Mouse (Mus musculus): ENCODE results near the gene Rab37. TPM values are rescaled to one million over a fixed set of nuclear protein-coding genes. Genes with fewer than 3 reads are reported as not detected.

Rab37 gene
- polyA plus RNA-seq, 1 experiment from 2014 or later, result 1.3 TPM

DNA sequence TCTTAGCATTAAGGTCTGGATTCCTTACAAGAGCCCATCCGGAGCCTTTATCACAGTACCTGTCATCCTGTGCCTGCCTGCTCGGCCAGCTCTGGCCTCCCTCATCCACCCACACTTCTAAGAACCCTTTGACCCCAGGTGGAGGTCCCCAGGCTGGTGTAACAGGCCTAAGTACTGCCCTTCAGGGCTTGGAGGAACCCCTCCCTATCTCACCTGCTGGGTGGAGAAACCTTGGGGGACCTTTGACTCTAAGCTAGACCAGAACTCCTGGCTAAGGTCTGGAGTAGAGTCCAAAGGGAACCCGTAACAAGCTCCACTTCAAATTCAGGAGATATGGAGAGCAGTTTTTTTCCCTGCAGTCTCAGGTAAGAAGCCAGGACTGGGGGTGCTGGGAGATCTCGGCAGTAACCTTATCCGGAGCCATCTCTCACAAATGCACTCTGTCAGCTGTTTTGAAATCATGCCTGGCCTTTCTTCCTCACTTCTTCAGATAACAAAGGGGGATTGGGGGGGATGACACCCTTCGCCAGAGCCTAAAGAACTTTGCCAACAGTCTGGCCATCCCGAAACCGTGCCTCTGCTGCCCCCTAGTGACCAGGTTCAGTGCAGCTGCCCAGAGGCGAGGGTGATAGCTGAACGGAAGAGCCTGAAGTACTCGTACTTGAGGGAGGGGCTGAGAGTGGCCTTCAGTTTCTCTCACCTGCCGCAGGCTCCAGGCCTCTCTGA, 90.8 kb downstream of the Rab37 start:
- no peaks in the 10 kb centered on the region for H3K36me3 ChIP-seq (ENCODE audit: control insufficient read depth, insufficient read depth, low read length)
- no peak overlapping the region for H3K27ac ChIP-seq (ENCODE audit: low read depth, low read length)
- 18% methylated on average over 12 of the region's 12 CpGs for WGBS (ENCODE audit: insufficient replicate concordance)
- no peaks in the 10 kb centered on the region for H3K9me3 ChIP-seq (replicated peaks; ENCODE audit: control insufficient read depth, low read length)
- no peak overlapping the region for H3K4me3 ChIP-seq (ENCODE audit: low read depth, low read length)
- H3K4me1 ChIP-seq (ENCODE audit: control insufficient read depth, insufficient read depth, low read length), result peaks cover 12% of the 10 kb centered on the region; the same call in 1 of the 2 replicates
- ATAC-seq (replicated peaks; ENCODE audit: insufficient number of reproducible peaks, low FRiP score, low TSS enrichment), result no peak
- no peak overlapping the region for H3K4me2 ChIP-seq
- no peaks in the 10 kb centered on the region; the same call in 1 of the 2 replicates for H3K27me3 ChIP-seq (ENCODE audit: control insufficient read depth, insufficient read depth, low read length)
- H3K9ac ChIP-seq (ENCODE audit: low read depth, low read length), result no peak overlapping the region

- WGBS (ENCODE audit: insufficient replicate concordance), result 29% methylated on average over 4 of the region's 4 CpGs
- Histone ChIP-seq H3K9me3 (replicated peaks; ENCODE audit: control insufficient read depth, low read length) (no peaks in the 10 kb centered on the region), H3K4me1 (ENCODE audit: control insufficient read depth, insufficient read depth, low read length) (0 out of 2 replicates have a peak, but pooled peaks cover 11% of the 10 kb centered on the region), H3K4me2 (no peak overlapping the region), H3K4me3 (ENCODE audit: low read depth, low read length) (no peak overlapping the region), H3K27ac (ENCODE audit: low read depth, low read length) (no peak overlapping the region), H3K36me3 (ENCODE audit: control insufficient read depth, insufficient read depth, low read length) (no peaks in the 10 kb centered on the region; the same call in 1 of the 2 replicates), H3K27me3 (ENCODE audit: control insufficient read depth, insufficient read depth, low read length) (no peaks in the 10 kb centered on the region; the same call in 1 of the 2 replicates), H3K9ac (ENCODE audit: low read depth, low read length) (no peak overlapping the region)
- no peak for ATAC-seq (replicated peaks; ENCODE audit: insufficient number of reproducible peaks, low FRiP score, low TSS enrichment)
These were observed 93.7 kb downstream of the Rab37 start for GRCm38 (mm10) chr11:115184973-115185372.

DNA sequence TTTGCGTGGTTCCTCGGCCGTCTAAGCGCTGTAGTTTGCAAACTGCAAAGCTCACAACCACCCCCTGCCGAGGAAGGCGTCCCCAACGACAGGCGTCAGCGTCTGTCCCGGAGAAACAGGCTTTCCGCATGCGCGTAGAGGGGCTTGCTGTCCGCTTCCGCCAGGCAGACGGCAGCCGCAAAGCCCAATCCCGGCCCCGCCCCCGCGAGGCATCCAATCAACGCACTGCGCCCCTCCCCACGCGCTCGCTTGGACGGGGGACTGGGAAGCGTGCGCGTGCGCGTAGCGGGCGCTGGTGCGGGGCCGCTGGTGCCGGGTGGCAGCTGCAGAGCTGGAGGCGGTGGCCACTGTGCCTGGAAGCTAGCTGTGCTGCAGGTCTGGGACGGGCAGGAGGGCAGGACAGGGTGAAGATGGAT, 96.0 kb downstream of the Rab37 start, which contains the start of gene Tmem104:
Tmem104 (plus strand) TSS at position 264 of the 416 bp plus-strand sequence.
- H3K36me3 ChIP-seq (ENCODE audit: control insufficient read depth, insufficient read depth, low read length), result no peaks in the 10 kb centered on the region; the same call in 1 of the 2 replicates
- WGBS (ENCODE audit: insufficient replicate concordance), result under 1% methylated on average over 39 of the region's 39 CpGs
- no peaks in the 10 kb centered on the region; the same call in 1 of the 2 replicates for H3K27me3 ChIP-seq (ENCODE audit: control insufficient read depth, insufficient read depth, low read length)
- peaks cover 14% of the 10 kb centered on the region; the same call in 1 of the 2 replicates for H3K4me1 ChIP-seq (ENCODE audit: control insufficient read depth, insufficient read depth, low read length)
- peak within 1 kb of the TSS; percentile 55 for H3K4me3 ChIP-seq (ENCODE audit: low read depth, low read length)
- H3K4me2 ChIP-seq, result peak within 1 kb of the TSS; percentile 88
- H3K27ac ChIP-seq (ENCODE audit: low read depth, low read length), result peak within 1 kb of the TSS; percentile 51; the same call in 1 of the 2 replicates
- ATAC-seq (replicated peaks; ENCODE audit: insufficient number of reproducible peaks, low FRiP score, low TSS enrichment), result peak; percentile 91
- no peaks in the 10 kb centered on the region for H3K9me3 ChIP-seq (replicated peaks; ENCODE audit: control insufficient read depth, low read length)
- H3K9ac ChIP-seq (ENCODE audit: low read depth, low read length), result peak within 1 kb of the TSS; percentile 69

DNA sequence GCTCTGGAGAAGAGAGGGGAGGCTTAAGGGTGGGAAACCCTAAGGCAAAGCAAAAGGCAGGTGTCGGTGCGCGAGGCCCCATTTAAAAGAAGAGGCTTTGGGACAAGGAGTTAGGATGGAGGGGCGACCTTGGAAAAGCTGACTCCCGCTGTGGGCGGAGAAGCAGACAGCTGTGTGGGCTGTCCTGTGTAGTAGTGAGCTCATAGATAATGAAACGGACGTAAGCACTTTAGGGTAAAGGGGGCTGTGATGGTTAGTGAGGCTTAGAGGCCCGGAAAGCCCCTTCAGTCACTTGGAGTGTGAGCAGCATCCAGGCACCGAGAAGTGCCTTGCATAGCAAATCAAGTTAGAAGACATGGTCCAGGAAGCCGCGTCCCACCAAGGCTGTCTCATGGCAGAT, 96.5 kb downstream of the Rab37 start, which contains the start of gene Nat9:
Nat9 (minus strand) TSS at position 167 of the 400 bp plus-strand sequence.
- Histone ChIP-seq H3K36me3 (ENCODE audit: control insufficient read depth, insufficient read depth, low read length) (no peaks in the 10 kb centered on the region; the same call in 1 of the 2 replicates), H3K4me3 (ENCODE audit: low read depth, low read length) (peak within 1 kb of the TSS; percentile 55), H3K9me3 (replicated peaks; ENCODE audit: control insufficient read depth, low read length) (no peaks in the 10 kb centered on the region), H3K27me3 (ENCODE audit: control insufficient read depth, insufficient read depth, low read length) (no peaks in the 10 kb centered on the region; the same call in 1 of the 2 replicates), H3K4me1 (ENCODE audit: control insufficient read depth, insufficient read depth, low read length) (peaks cover 16% of the 10 kb centered on the region; the same call in 1 of the 2 replicates), H3K27ac (ENCODE audit: low read depth, low read length) (peak within 1 kb of the TSS; percentile 51; the same call in 1 of the 2 replicates), H3K9ac (ENCODE audit: low read depth, low read length) (peak within 1 kb of the TSS; percentile 69), H3K4me2 (peak within 1 kb of the TSS; percentile 88)
- no peak for ATAC-seq (replicated peaks; ENCODE audit: insufficient number of reproducible peaks, low FRiP score, low TSS enrichment)
- 8% methylated on average over 12 of the region's 12 CpGs for WGBS (ENCODE audit: insufficient replicate concordance)

DNA sequence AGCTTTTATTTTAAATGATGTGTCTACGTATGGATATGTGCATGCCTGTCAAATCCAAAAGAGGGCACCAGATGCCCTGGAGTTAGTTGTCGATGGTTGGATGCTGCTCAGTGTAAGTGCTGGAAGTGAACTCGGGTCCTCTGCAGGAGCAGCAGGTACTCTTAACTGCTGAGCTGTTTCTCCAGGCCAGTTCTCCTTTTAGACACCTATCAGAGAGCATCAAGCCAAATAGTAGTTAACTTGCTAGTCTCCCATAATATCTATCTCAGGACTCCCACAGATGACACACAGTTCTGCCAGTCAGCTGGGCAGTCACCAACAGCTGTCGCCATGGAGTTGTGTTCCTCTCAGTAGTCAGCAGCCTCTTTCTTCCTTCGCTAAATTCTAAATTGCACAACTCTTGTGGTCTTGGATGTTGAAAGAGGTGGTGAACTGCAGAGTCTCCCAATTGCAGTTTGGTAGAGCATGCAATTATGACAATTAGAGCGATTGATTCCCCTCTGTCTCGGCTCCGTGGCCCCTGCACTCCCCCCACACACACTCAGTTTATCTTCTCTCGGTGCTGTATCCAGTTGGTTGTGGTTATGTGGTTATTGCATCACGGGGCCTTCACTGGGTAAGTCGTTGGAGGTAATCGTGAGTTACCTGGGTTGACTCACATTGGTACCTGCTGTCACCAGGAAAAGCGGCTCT, 97.5 kb downstream of the Rab37 start:
- Histone ChIP-seq H3K4me1 (ENCODE audit: control insufficient read depth, insufficient read depth, low read length) (peaks cover 16% of the 10 kb centered on the region; the same call in 1 of the 2 replicates), H3K4me3 (ENCODE audit: low read depth, low read length) (no peak overlapping the region), H3K36me3 (ENCODE audit: control insufficient read depth, insufficient read depth, low read length) (no peaks in the 10 kb centered on the region; the same call in 1 of the 2 replicates), H3K27ac (ENCODE audit: low read depth, low read length) (no peak overlapping the region), H3K9me3 (replicated peaks; ENCODE audit: control insufficient read depth, low read length) (no peaks in the 10 kb centered on the region), H3K9ac (ENCODE audit: low read depth, low read length) (no peak overlapping the region), H3K4me2 (no peak overlapping the region), H3K27me3 (ENCODE audit: control insufficient read depth, insufficient read depth, low read length) (no peaks in the 10 kb centered on the region; the same call in 1 of the 2 replicates)
- 82% methylated on average over 13 of the region's 13 CpGs for WGBS (ENCODE audit: insufficient replicate concordance)
- no peak for ATAC-seq (replicated peaks; ENCODE audit: insufficient number of reproducible peaks, low FRiP score, low TSS enrichment)

DNA sequence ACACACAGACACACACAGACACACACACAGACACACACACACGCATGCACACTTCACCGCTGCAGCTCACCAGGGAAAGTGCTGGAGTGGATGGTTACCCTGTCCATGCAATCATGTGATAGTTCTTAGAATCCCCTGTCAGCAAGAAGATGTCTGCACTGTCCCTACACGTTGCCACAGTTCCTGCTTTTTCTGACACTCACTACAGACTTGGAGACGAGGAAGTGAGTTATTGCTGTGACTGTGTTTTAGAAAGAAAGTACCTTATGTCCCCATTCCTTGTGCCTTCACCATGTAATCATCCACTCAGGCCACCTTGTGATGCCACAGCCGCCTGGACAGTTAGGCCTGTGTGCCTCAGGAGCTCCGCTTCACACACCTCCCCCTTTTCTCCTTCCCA, 98.1 kb downstream of the Rab37 start:
- Histone ChIP-seq H3K9me3 (replicated peaks; ENCODE audit: control insufficient read depth, low read length) (no peaks in the 10 kb centered on the region), H3K9ac (ENCODE audit: low read depth, low read length) (no peak overlapping the region), H3K36me3 (ENCODE audit: control insufficient read depth, insufficient read depth, low read length) (no peaks in the 10 kb centered on the region; the same call in 1 of the 2 replicates), H3K4me1 (ENCODE audit: control insufficient read depth, insufficient read depth, low read length) (peaks cover 16% of the 10 kb centered on the region; the same call in 1 of the 2 replicates), H3K4me2 (no peak overlapping the region), H3K27ac (ENCODE audit: low read depth, low read length) (no peak overlapping the region), H3K4me3 (ENCODE audit: low read depth, low read length) (no peak overlapping the region), H3K27me3 (ENCODE audit: control insufficient read depth, insufficient read depth, low read length) (no peaks in the 10 kb centered on the region)
- 86% methylated on average over 6 of the region's 6 CpGs for WGBS (ENCODE audit: insufficient replicate concordance)
- no peak for ATAC-seq (replicated peaks; ENCODE audit: insufficient number of reproducible peaks, low FRiP score, low TSS enrichment)

DNA sequence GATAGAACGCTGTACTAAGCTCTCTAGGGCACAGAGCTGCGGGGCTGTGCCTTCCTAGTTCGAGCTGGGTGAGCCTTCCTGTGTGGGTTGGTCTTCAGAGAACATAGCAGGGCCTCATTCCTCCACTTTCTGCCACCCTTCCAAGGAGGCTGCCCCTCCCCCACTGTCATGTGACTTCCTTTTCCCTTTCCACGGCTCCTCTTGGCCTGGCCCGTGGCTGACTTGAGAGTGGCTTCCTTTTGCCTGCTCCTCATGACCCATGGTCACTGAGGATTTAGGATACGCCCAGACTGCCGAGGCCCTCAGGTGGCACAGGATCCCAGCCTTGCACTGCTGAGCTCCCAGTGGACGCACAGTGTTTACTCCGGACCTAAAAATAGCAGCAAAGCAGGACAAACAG, 100.9 kb downstream of the Rab37 start:
- 0 out of 2 replicates have a peak overlapping the region, but pooled peaks have one; percentile 54 for H3K27ac ChIP-seq (ENCODE audit: low read depth, low read length)
- no peak overlapping the region for H3K4me3 ChIP-seq (ENCODE audit: low read depth, low read length)
- H3K9me3 ChIP-seq (replicated peaks; ENCODE audit: control insufficient read depth, low read length), result no peaks in the 10 kb centered on the region
- H3K27me3 ChIP-seq (ENCODE audit: control insufficient read depth, insufficient read depth, low read length), result no peaks in the 10 kb centered on the region
- H3K4me1 ChIP-seq (ENCODE audit: control insufficient read depth, insufficient read depth, low read length), result peaks cover 15% of the 10 kb centered on the region
- no peak overlapping the region for H3K4me2 ChIP-seq
- no peaks in the 10 kb centered on the region; the same call in 1 of the 2 replicates for H3K36me3 ChIP-seq (ENCODE audit: control insufficient read depth, insufficient read depth, low read length)
- no peak overlapping the region for H3K9ac ChIP-seq (ENCODE audit: low read depth, low read length)
- 34% methylated on average over 9 of the region's 9 CpGs for WGBS (ENCODE audit: insufficient replicate concordance)
- no peak for ATAC-seq (replicated peaks; ENCODE audit: insufficient number of reproducible peaks, low FRiP score, low TSS enrichment)

GRCm38 (mm10) chr11:115194693-115195092, 103.5 kb downstream of the Rab37 start:
- H3K9me3 ChIP-seq (replicated peaks; ENCODE audit: control insufficient read depth, low read length), result no peaks in the 10 kb centered on the region
- H3K4me3 ChIP-seq (ENCODE audit: low read depth, low read length), result no peak overlapping the region
- H3K4me1 ChIP-seq (ENCODE audit: control insufficient read depth, insufficient read depth, low read length), result peaks cover 11% of the 10 kb centered on the region
- no peaks in the 10 kb centered on the region for H3K27me3 ChIP-seq (ENCODE audit: control insufficient read depth, insufficient read depth, low read length)
- 37% methylated on average over 6 of the region's 6 CpGs for WGBS (ENCODE audit: insufficient replicate concordance)
- no peak overlapping the region for H3K4me2 ChIP-seq
- no peak for ATAC-seq (replicated peaks; ENCODE audit: insufficient number of reproducible peaks, low FRiP score, low TSS enrichment)
- no peaks in the 10 kb centered on the region for H3K36me3 ChIP-seq (ENCODE audit: control insufficient read depth, insufficient read depth, low read length)
- no peak overlapping the region for H3K9ac ChIP-seq (ENCODE audit: low read depth, low read length)
- no peak overlapping the region for H3K27ac ChIP-seq (ENCODE audit: low read depth, low read length)

All from heart, embryonic 11.5 days (tissue).